28 mouse cellular contexts compared by ENCODE assay signal in genomic region chr9:12945476-12945875, GRCm38 (mm10).
"Had no signal": no experiment of that assay in that cellular context is flagged by ENCODE, and none has a peak within 500 bp of the region (broad histone marks: within the 10 kb centered on the region; RNA-seq: fewer than 3 reads in every experiment).

No protein-coding gene starts in this region.

- DNase-seq: gastrocnemius, adult 2 months; gastrocnemius, postnatal 10 days; gastrocnemius, postnatal 25 days; heart, adult 18-20 months; heart, postnatal 10 days; heart, postnatal 4 days; kidney, adult 18-20 months; kidney, adult 8-10 months; kidney, postnatal 10 days; kidney, postnatal 25 days; kidney, postnatal 4 days; liver; liver, embryonic 13.5 days; liver, postnatal 0 days had no signal

- H3K27ac ChIP-seq: gastrocnemius, adult 2 months; heart, embryonic 10.5 days; hindbrain, embryonic 10.5 days; hindbrain, embryonic 13.5 days; hindbrain, embryonic 15.5 days; intestine, embryonic 15.5 days; layer of hippocampus, adult 2 months; left cerebral cortex, adult 2 months; limb, embryonic 10.5 days; limb, embryonic 12.5 days; liver, embryonic 13.5 days; liver, embryonic 15.5 days had no signal

- H3K4me2 ChIP-seq: heart, embryonic 12.5 days; hindbrain, embryonic 13.5 days; hindbrain, embryonic 15.5 days; intestine, embryonic 15.5 days; limb, embryonic 12.5 days; liver, embryonic 11.5 days; liver, embryonic 13.5 days; liver, embryonic 15.5 days had no signal

- H3K9me3 ChIP-seq: heart, embryonic 10.5 days; heart, embryonic 12.5 days; hindbrain, embryonic 10.5 days; hindbrain, embryonic 13.5 days; hindbrain, embryonic 15.5 days; intestine, embryonic 15.5 days; limb, embryonic 10.5 days; limb, embryonic 12.5 days; liver, embryonic 13.5 days; liver, embryonic 15.5 days had no signal

- H3K27me3 ChIP-seq: heart, embryonic 12.5 days; hindbrain, embryonic 13.5 days; hindbrain, embryonic 15.5 days; intestine, embryonic 15.5 days; limb, embryonic 12.5 days; liver, embryonic 13.5 days; liver, embryonic 15.5 days had no signal

- ATAC-seq: inflammation-experienced regulatory T-cells, adult 6 months; intestine, embryonic 15.5 days; intestine, postnatal 0 days; liver, postnatal 0 days had no signal

- H3K36me3 ChIP-seq: heart, embryonic 10.5 days; heart, embryonic 12.5 days; hindbrain, embryonic 10.5 days; hindbrain, embryonic 13.5 days; hindbrain, embryonic 15.5 days; intestine, embryonic 15.5 days; limb, embryonic 10.5 days; limb, embryonic 12.5 days; liver, embryonic 13.5 days; liver, embryonic 15.5 days had no signal

- H3K9ac ChIP-seq: heart, embryonic 12.5 days; hindbrain, embryonic 13.5 days; hindbrain, embryonic 15.5 days; intestine, embryonic 15.5 days; limb, embryonic 12.5 days; liver, embryonic 13.5 days; liver, embryonic 15.5 days; liver, postnatal 0 days had no signal

- H3K4me3 ChIP-seq: gastrocnemius, adult 2 months; heart, embryonic 10.5 days; heart, embryonic 12.5 days; hindbrain, embryonic 10.5 days; hindbrain, embryonic 13.5 days; hindbrain, embryonic 15.5 days; intestine, embryonic 15.5 days; layer of hippocampus, adult 2 months; left cerebral cortex, adult 2 months; limb, embryonic 10.5 days; limb, embryonic 12.5 days; liver, embryonic 13.5 days; liver, embryonic 15.5 days had no signal

- H3K4me1 ChIP-seq: heart, embryonic 10.5 days; heart, embryonic 12.5 days; hindbrain, embryonic 10.5 days; hindbrain, embryonic 13.5 days; hindbrain, embryonic 15.5 days; intestine, embryonic 15.5 days; limb, embryonic 10.5 days; limb, embryonic 12.5 days; liver, embryonic 13.5 days; liver, embryonic 15.5 days had no signal
